Mouse (Mus musculus) G1E (cell line): ENCODE measurements around the gene Tbc1d2.

Experiments used
- CTCF ChIP-seq: IDR thresholded peaks from 2 replicates; pipeline ENCODE4 v1.5.1; 2012; ENCODE audit warnings: low read depth, low read length, inconsistent platforms, mixed read lengths
- GATA1 ChIP-seq: IDR thresholded peaks from 2 replicates; pipeline ENCODE4 v1.6.1; 2012; ENCODE audit warnings: borderline replicate concordance, low read length, inconsistent platforms, mixed read lengths
- TAL1 ChIP-seq: conservative IDR thresholded peaks from 2 replicates; pipeline ENCODE4 v1.6.1; 2012; ENCODE audit warnings: low read depth, low read length, inconsistent platforms, mixed read lengths

DNA sequence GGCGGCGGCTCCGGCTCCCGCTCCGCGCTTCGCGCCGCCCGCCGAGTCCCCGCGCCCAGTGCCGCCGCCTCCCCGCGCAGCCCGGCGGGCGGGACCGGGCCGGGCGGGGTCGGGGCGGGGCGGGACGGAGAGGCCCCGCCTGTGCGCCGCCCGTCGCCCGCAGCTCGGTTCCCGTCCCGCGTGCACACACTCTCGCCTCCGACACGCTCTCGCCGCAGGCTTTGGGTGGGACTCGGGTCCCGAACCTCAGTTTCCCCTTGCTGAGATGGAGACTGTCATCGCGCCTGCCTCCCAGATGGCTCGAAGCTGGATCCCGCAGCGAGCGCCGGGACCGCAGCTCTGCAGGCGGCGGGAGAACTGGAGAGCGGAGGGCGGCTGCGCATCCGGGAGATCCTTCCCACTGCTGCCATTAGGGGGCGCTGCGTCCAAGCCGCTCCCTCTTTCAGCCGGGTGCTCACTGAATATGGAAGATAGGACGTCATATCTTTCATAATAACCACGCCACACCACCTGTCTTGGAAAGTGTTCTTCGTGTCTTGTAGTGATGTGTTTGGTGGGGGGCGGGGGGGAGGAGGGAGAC lies 48.1 kb downstream of the Tbc1d2 start, which contains the start of gene Coro2a:
- peak; percentile 85 for TF ChIP-seq CTCF
- TF ChIP-seq TAL1: no peak
- no peak for TF ChIP-seq GATA1
